Mouse (Mus musculus): ENCODE measurements around the gene Pcdh20. TPM values are rescaled to one million over a fixed set of nuclear protein-coding genes. Genes with fewer than 3 reads are reported as not detected.

Gene Pcdh20
- polyA plus RNA-seq (2012; rRNA removed): 0.11 and 0.43 TPM in 2 replicates

DNA sequence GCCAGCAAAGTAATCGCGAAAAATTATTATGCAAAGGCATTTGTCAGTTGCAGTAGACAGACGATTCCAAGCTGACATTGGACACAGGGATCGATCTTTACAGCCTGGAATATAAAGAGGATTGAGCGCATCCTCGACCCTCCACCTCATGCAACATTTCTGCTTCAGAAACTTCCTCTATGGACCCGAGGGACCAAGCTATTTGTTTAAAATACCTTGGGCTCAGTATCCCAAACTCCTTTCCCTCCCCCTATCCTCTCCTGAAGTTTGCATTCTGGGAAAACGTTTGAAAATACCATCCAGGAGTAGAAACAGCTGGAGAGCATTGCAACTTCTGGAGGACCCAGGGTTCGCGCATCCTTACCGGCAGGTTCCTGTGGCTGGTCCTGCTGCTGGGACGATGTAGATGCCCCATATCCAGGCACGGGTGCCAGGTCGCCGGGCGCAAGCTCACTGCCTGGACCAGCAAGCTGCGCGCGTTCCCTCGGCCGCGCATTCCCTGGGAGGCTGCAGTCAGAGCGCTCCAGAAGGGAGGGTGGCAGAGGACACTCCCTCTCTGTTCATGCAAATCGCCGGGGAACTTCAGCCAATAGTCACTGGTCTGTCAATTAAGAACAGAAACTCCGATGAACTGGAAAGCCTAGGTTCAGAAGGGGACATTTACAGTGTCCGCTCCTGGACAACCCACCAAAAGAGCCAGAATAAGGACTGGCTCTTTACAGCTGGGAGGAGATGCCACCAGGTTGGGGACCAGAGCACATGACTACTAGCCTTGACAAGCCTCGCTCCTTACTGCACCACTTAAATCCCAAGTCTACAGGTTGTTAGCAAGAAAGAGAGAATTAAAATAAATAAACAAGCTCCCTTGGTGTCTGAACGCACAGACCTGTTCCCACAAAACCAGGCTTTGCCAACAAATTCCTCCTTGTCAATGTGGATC is at the start of gene Pcdh20:
TSS of gene Pcdh20 (minus strand) at position 902 of the 940 bp plus-strand sequence.
- no peak for DNase-seq (ENCODE audit: low read depth, low spot score)
- 6% methylated on average over 29 of the region's 29 CpGs for WGBS

DNA sequence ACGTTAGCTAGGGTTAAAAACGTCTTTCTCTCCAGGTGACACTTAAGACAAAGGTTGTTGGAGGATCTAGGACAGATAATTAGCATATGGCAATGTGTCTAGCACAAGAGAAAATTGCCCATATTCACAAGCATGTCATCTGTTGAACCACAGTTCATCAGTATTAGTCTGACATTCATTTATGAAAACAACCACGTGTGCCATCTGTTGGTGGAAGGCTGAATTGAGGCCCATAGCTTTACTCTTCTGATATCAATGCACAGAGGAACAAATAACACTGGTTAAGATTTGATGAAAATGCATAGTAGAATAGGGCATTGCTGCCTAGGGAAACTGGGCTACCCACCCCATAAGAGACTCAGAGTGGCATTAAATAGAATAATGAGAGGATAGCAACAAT is 8.7 kb upstream of the Pcdh20 start:
- 44% methylated on average over 3 of the region's 3 CpGs for WGBS
- DNase-seq (ENCODE audit: low read depth, low spot score): no peak

DNA sequence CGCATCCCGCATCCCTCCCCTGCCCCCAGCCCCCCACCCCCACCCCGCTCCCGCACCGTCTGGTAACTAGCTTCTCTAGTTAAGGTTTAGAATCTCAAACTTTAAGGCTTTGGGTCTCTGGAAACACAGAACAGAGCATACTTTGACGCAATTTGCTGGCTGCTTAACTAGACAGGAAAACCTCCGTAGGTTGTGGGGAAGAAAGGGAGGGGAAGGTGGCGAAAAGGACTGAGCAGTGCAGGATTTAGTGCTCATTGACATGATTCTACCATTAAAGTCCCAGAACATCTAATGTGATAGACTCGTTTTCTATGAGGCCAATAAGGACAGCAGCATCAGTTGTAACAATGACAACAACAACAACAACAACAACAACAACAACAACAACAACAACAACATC is 1.2 kb downstream of the Pcdh20 start:
- no peak for DNase-seq (ENCODE audit: low read depth, low spot score)
- WGBS: 6% methylated on average over 9 of the region's 9 CpGs

DNA sequence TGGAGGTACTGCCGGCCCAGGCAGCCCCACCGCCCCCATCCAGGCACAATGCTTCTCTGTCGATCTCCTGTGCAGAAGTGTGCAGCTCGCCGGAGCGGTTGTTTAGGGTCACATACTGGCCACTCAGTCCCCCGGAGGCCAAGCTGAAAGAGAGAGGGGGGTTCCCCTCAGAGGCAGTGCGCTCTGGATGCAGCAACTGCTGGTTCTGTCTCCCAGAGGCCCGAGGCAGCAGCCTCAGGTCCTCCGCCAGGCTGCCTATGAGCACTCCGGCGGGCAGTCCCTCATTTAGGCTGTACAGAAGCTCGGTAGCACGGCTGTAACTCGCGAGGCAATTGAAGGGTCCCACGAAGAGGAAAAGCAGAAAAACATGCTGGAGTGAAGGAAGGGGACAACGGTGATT is 1.8 kb downstream of the Pcdh20 start:
- DNase-seq (ENCODE audit: low read depth, low spot score): no peak
- 7% methylated on average over 18 of the region's 18 CpGs for WGBS

DNA sequence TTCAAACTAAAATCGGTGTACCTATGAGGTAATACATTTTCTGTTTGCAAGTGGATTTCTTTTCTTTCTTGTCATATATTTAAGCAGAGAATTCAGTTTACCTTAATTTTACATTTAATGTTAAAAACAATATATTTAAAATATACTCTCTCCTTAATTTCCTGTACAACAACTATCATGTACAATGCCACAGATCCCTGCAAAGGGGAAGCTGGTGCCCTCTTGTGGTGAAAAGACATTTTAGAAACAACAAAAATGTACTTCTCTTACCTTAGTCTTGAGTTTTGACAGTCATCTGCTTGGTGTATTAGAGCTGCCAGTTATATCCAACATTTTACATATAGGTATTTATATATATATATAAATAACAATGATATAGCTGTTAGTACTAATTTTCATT is 4.8 kb downstream of the Pcdh20 start:
- DNase-seq (ENCODE audit: low read depth, low spot score): no peak
- WGBS: 88% methylated on average over 1 of the region's 1 CpGs

DNA sequence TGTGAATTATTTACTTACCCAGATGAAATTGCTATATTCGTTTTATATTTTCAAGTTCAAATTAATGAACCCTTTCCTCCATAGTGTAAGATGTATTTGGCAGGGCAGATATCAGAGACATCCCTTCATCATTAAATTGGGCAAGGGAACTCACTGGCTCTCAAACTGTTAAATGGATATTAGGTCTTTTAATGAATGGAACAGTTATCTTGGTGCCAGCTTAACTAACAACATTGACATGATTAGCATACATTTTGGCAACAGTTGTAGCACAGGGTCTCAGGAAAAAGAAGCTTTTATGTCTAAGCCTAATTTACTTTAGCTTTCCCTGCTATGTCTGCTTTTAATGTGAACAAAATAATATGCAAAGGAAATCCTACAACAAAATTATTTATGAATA is 6.8 kb downstream of the Pcdh20 start:
- WGBS: 47% methylated on average over 1 of the region's 1 CpGs
- no peak for DNase-seq (ENCODE audit: low read depth, low spot score)

DNA sequence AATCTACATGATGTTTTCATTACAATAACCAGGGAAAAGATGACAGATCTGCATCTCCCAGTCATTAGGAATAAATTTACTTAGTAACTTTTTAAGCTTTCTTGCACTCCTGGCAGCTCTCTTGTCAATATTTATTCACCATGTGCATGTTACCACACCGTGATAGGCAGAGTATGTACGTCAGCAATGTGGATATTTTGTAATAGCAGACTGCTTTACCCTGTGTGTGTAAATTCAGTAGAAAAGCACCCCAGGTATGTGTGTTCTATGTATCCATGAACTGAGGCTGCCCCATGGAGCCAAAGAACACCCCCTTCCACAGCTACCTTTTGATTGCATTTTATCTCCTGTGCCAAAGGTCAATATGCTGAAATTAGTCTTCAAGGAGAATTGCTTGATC is 7.8 kb downstream of the Pcdh20 start:
- WGBS: 32% methylated on average over 2 of the region's 2 CpGs
- no peak for DNase-seq (ENCODE audit: low read depth, low spot score)

DNA sequence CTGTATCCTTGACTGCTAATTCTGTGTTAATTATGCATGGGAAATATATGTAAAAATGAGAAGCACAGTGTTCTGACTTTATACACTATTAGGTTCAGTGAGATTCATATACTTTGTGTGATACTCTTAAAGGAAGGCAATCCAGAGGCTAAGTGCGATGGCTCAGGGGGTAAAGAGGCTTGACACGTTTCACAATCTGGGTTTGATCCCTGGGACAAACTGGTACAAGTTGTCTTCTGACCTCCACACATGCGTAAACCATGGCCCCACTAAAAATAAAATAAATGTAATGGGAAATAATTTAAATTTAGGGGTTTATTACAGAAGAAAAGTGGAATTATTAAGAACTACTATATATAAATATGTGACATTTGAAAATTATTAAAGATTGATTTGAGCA is 8.3 kb downstream of the Pcdh20 start:
- DNase-seq (ENCODE audit: low read depth, low spot score): no peak

DNA sequence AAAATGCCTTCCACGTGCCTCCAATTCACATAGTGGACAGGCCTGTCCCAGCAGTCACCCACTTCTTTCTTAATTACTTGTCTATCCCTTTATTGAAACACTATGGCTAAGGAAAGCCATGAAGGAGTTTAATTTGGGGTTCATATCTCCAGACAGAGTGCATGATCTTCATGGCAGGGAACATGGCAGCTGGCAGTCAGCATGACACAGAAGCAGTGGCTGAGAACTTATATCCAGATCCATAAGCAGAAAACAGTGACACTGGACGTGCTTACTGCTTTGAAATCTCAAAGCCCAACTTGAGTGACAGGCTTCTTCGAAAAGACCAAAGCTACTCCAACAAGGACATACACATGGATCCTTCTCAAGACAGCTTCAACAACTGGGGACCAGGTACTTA is 10.5 kb downstream of the Pcdh20 start:
- DNase-seq (ENCODE audit: low read depth, low spot score): no peak
- WGBS: 54% methylated on average over 3 of the region's 3 CpGs

More for the DNA sequence above, 8.3 kb downstream of the Pcdh20 start:
- WGBS: 77% methylated on average over 3 of the region's 3 CpGs

DNA sequence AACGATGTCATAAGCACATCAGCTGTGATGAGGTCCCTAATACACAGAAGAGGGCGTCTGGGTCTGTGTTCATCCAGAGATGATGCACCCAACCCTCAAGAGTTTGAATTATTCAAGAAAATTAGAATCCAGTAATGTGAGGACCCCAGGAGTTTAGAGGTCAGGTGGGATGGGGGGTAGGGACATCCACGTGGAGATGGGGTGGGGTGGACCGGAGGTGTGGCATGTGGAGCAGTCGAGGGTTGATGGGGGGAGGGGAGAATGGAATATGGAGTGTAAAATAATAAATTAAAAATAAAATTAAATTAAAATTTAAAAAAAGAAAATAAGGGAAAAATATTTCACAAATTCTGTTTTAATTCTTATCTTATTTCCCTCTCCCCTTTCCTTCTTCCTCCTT is 27.9 kb downstream of the Pcdh20 start:
- no peak for DNase-seq (ENCODE audit: low read depth, low spot score)
- 68% methylated on average over 5 of the region's 5 CpGs for WGBS

DNA sequence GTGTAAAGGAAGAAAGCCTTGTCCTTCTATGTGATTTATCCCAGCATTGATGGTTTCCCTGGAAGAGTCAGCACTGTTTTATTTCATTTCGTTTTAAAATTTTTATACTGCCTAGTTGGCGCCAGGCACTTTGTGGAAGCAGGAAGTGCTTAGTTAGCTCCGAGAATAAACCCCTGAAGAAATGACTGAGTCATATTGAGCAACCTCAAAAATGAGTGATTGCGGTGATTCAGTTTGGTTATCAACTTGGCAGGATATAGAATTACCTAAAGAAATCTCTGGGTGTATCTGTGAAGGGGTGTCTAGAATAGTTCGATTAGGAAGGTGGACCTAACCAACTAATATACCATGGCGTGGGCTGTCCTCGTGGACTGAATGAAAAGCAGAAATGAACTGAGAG is 41.8 kb downstream of the Pcdh20 start:
- 83% methylated on average over 7 of the region's 7 CpGs for WGBS

DNA sequence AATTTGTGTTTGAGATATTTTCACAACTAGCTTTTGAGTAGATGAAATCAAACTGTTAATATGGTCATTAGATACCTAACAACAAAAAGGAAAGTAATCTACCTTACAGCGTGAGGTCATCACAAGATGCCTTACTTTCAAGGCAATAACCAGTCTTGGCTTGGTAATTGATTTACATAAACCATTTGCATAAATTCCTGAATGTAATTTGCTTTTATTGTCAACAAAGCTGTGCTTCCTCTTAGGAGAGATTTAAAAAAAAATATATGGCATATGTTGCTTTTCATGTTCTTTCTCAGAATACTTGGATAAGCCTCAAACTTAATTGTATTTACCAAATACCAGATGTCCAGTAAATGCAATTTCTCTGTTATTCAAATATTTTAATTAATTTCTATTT is 43.8 kb downstream of the Pcdh20 start:
- DNase-seq (ENCODE audit: low read depth, low spot score): no peak
- 80% methylated on average over 1 of the region's 1 CpGs for WGBS

More for the DNA sequence above, 41.8 kb downstream of the Pcdh20 start:
- no peak for DNase-seq (ENCODE audit: low read depth, low spot score)
